Mouse (Mus musculus): ENCODE data around the gene Krt24. TPM values are rescaled to one million over a fixed set of nuclear protein-coding genes. Genes with fewer than 3 reads are reported as not detected.
"Not testable (repeated sequence)": the region's sequence is repeated elsewhere in the genome, so short reads cannot be mapped to it uniquely, and the experiment has no call there.

The Krt24 gene
- polyA plus RNA-seq, 1 experiment: not detected

DNA sequence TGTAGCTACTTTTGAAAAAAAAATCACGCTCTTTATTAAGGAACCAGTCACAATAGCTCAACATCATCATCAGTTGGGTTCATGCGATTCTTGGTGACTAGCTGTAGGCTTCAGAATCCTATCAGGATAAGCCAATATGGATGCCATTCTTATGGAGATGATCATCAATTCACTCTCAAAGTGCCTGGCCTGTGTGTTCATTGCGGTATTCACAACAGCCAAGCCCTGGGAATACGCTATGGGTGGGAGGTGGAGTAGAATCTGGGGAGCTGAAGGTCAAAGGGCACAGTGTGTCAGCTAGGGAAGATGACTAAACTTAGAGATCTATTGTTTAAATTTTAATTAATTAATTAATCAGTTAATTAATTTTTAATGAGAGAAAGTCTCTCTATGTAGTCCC lies 37.1 kb downstream of the Krt24 start:
- Histone ChIP-seq H3K36me3 (ENCODE audit: control insufficient read depth, insufficient read depth) (no peaks in the 10 kb centered on the region), H3K79me2 (ENCODE audit: control insufficient read depth, insufficient read depth) (no peaks in the 10 kb centered on the region), H3K27me3 (ENCODE audit: control insufficient read depth, insufficient read depth, insufficient read length) (peaks cover 36% of the 10 kb centered on the region), H3ac (ENCODE audit: control insufficient read depth, insufficient read length) (no peak overlapping the region), H3K4me2 (ENCODE audit: low read depth) (no peak overlapping the region), H3K4me3 (no peak overlapping the region)
- no peak for TF ChIP-seq USF1 (IDR thresholded peaks at IDR 0.05; ENCODE audit: low read depth)
- TF ChIP-seq SRF (IDR thresholded peaks at IDR 0.05; ENCODE audit: control insufficient read depth, insufficient read length, low read depth): no peak
- TF ChIP-seq MYOG (IDR thresholded peaks at IDR 0.05; ENCODE audit: control insufficient read depth in 1 of 3, insufficient read depth in 1 of 3, insufficient read length in 2 of 3, low read depth in 2 of 3): no peak
- no peak for TF ChIP-seq E2F4 (IDR thresholded peaks at IDR 0.05; ENCODE audit: insufficient read depth)
- TF ChIP-seq MYOD1 (IDR thresholded peaks at IDR 0.05; ENCODE audit: control insufficient read depth in 1 of 3, insufficient read length in 2 of 3, low read depth in 2 of 3): no peak
- TF ChIP-seq MAX (IDR thresholded peaks at IDR 0.05; ENCODE audit: low read depth): no peak
- TF ChIP-seq CEBPB (IDR thresholded peaks at IDR 0.05; ENCODE audit: insufficient read depth, poor library complexity, severe bottlenecking): no peak
- TF ChIP-seq POLR2A (IDR thresholded peaks at IDR 0.05; ENCODE audit: insufficient read length, low read depth): no peak
- TF ChIP-seq POLR2AphosphoS2 (IDR thresholded peaks at IDR 0.05; ENCODE audit: insufficient read length, low read depth): no peak
- TF ChIP-seq REST (IDR thresholded peaks at IDR 0.05; ENCODE audit: insufficient read depth, insufficient read length): no peak
- no peak for TF ChIP-seq TCF3 (IDR thresholded peaks at IDR 0.05; ENCODE audit: insufficient read length, low read depth)
- no peak for TF ChIP-seq TCF12 (IDR thresholded peaks at IDR 0.05; ENCODE audit: insufficient read depth, poor library complexity, severe bottlenecking)

DNA sequence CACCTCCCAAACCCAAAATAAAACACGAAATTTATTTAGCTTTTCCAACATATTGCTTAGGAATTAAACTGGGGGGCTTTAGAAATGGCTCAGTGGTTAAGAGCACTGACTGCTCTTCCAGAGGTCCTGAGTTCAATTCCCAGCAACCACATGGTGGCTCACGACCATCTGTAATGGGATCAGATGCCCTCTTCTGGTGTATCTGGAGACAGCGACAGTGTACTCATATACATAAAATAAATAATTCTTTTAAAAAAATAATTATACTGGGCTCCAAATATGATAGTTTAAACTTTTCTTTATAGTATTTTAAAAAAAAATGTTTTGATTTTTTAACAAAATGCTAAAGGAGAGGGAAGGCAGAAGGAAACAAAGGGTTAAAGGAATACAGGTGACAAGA lies 40.5 kb downstream of the Krt24 start:
- not testable (repeated sequence) for H3K4me3 ChIP-seq; H3K4me2 ChIP-seq (ENCODE audit: low read depth); H3K36me3 ChIP-seq (ENCODE audit: control insufficient read depth, insufficient read depth); H3K79me2 ChIP-seq (ENCODE audit: control insufficient read depth, insufficient read depth); H3ac ChIP-seq (ENCODE audit: control insufficient read depth, insufficient read length)
- peaks cover 38% of the 10 kb centered on the region for H3K27me3 ChIP-seq (ENCODE audit: control insufficient read depth, insufficient read depth, insufficient read length)

DNA sequence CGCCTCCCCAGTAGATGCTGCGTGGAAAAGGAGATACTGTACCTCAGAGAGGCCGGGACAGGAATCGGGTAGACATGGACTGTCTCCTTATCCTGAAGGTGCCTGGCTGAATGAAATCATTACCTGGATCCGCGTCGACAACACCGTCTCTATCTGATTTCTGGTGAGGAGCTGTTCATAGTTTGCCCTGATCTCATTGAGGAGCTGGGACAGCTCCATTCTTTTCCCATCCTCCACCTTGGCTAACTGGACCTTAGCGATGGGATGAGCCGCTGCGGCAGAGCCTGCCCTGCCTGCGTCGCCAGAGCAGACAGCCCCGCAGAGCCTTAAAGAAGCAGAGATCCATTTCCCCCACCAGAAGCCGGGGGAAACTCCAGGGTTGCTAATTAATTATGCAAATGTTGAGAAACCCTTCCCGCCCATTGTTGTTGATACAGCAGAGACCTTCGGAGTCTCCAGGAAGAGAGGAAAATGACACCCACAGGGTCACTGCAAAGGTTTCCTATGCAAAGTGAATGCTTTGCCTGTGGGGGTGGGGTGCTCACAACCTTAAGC lies 41.2 kb downstream of the Krt24 start, which contains the start of gene Krt222:
Gene Krt222 (minus strand): TSS at position 266 of the 555 bp plus-strand sequence.
- H3ac ChIP-seq (ENCODE audit: control insufficient read depth, insufficient read length): no peak within 1 kb of the TSS
- no peak within 1 kb of the TSS for H3K4me3 ChIP-seq
- no peak within 1 kb of the TSS for H3K4me2 ChIP-seq (ENCODE audit: low read depth)
- H3K36me3 ChIP-seq (ENCODE audit: control insufficient read depth, insufficient read depth): no peaks in the 10 kb centered on the region
- H3K27me3 ChIP-seq (ENCODE audit: control insufficient read depth, insufficient read depth, insufficient read length): peaks cover 44% of the 10 kb centered on the region
- H3K79me2 ChIP-seq (ENCODE audit: control insufficient read depth, insufficient read depth): no peaks in the 10 kb centered on the region
- no peak for TF ChIP-seq SRF (IDR thresholded peaks at IDR 0.05; ENCODE audit: control insufficient read depth, insufficient read length, low read depth)
- TF ChIP-seq MYOD1 (IDR thresholded peaks at IDR 0.05; ENCODE audit: control insufficient read depth in 1 of 3, insufficient read length in 2 of 3, low read depth in 2 of 3): no peak
- no peak for TF ChIP-seq POLR2A (IDR thresholded peaks at IDR 0.05; ENCODE audit: insufficient read length, low read depth)
- no peak for TF ChIP-seq REST (IDR thresholded peaks at IDR 0.05; ENCODE audit: insufficient read depth, insufficient read length)
- TF ChIP-seq POLR2AphosphoS2 (IDR thresholded peaks at IDR 0.05; ENCODE audit: insufficient read length, low read depth): no peak
- TF ChIP-seq E2F4 (IDR thresholded peaks at IDR 0.05; ENCODE audit: insufficient read depth): no peak
- TF ChIP-seq CEBPB (IDR thresholded peaks at IDR 0.05; ENCODE audit: insufficient read depth, poor library complexity, severe bottlenecking): no peak
- no peak for TF ChIP-seq TCF3 (IDR thresholded peaks at IDR 0.05; ENCODE audit: insufficient read length, low read depth)
- TF ChIP-seq MYOG (IDR thresholded peaks at IDR 0.05; ENCODE audit: control insufficient read depth in 1 of 3, insufficient read depth in 1 of 3, insufficient read length in 2 of 3, low read depth in 2 of 3): no peak
- TF ChIP-seq TCF12 (IDR thresholded peaks at IDR 0.05; ENCODE audit: insufficient read depth, poor library complexity, severe bottlenecking): no peak
- no peak for TF ChIP-seq USF1 (IDR thresholded peaks at IDR 0.05; ENCODE audit: low read depth)
- TF ChIP-seq MAX (IDR thresholded peaks at IDR 0.05; ENCODE audit: low read depth): no peak

DNA sequence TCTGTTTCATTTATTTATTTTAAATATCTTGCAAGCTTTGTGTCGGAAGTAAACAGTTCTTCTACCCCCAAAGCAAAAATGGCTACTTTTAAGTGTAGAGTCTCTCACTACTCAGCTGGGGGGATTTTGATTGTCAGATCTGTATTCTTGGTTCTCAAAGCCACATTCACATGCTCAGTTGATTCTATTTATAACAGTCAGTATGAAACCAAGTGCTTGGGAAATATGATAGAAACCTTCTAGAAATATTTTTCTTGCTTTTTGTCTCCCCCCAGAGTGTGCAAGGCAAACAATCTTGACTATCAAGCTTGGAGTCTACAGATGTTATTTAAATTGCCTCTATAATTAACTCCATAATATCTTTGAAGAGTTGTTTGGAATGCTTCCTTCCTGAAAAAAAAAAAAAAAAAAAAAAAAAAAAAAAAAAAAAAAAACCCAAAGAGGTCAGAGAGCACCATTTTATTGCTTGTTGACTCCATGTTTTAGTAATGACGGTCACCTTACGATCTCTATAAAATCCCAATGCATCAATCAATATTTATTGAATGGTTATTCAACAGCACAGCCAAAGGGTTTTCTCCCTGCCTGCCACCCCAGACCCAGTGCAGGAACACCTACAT lies 41.8 kb downstream of the Krt24 start:
- no peak overlapping the region for H3K4me3 ChIP-seq
- TF ChIP-seq MYOD1 (IDR thresholded peaks at IDR 0.05; ENCODE audit: control insufficient read depth in 1 of 3, insufficient read length in 2 of 3, low read depth in 2 of 3) (no peak), REST (IDR thresholded peaks at IDR 0.05; ENCODE audit: insufficient read depth, insufficient read length) (no peak), TCF12 (IDR thresholded peaks at IDR 0.05; ENCODE audit: insufficient read depth, poor library complexity, severe bottlenecking) (no peak), TCF3 (IDR thresholded peaks at IDR 0.05; ENCODE audit: insufficient read length, low read depth) (no peak), POLR2AphosphoS2 (IDR thresholded peaks at IDR 0.05; ENCODE audit: insufficient read length, low read depth) (no peak), SRF (IDR thresholded peaks at IDR 0.05; ENCODE audit: control insufficient read depth, insufficient read length, low read depth) (no peak), MYOG (IDR thresholded peaks at IDR 0.05; ENCODE audit: control insufficient read depth in 1 of 3, insufficient read depth in 1 of 3, insufficient read length in 2 of 3, low read depth in 2 of 3) (no peak), POLR2A (IDR thresholded peaks at IDR 0.05; ENCODE audit: insufficient read length, low read depth) (no peak), MAX (IDR thresholded peaks at IDR 0.05; ENCODE audit: low read depth) (no peak), E2F4 (IDR thresholded peaks at IDR 0.05; ENCODE audit: insufficient read depth) (no peak)
- no peak overlapping the region for H3K4me2 ChIP-seq (ENCODE audit: low read depth)
- no peak overlapping the region for H3ac ChIP-seq (ENCODE audit: control insufficient read depth, insufficient read length)
- H3K36me3 ChIP-seq (ENCODE audit: control insufficient read depth, insufficient read depth): no peaks in the 10 kb centered on the region
- peaks cover 44% of the 10 kb centered on the region for H3K27me3 ChIP-seq (ENCODE audit: control insufficient read depth, insufficient read depth, insufficient read length)
- no peaks in the 10 kb centered on the region for H3K79me2 ChIP-seq (ENCODE audit: control insufficient read depth, insufficient read depth)

DNA sequence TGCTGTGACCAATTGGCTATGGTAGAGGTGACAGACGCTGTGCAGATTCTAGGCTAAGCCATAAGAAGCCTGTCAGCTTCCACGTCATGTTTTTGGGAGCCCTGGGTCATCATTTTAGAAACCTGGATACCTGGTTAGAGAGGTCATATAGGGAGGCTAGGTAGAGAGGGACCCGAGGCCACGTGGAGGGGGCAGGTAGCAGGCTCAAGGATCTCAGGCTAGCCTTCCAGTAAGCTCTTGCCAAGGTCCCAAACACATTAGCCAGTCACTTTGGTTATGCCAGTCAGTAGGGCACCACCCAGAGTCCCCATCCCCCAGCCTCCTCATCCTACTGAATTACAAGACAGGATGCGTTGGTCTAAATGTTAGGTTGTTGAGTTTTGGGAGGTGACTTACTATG lies 43.0 kb downstream of the Krt24 start:
- Histone ChIP-seq H3K4me2 (ENCODE audit: low read depth) (no peak overlapping the region), H3K4me3 (no peak overlapping the region), H3K27me3 (ENCODE audit: control insufficient read depth, insufficient read depth, insufficient read length) (peaks cover 49% of the 10 kb centered on the region), H3K79me2 (ENCODE audit: control insufficient read depth, insufficient read depth) (no peaks in the 10 kb centered on the region), H3ac (ENCODE audit: control insufficient read depth, insufficient read length) (no peak overlapping the region), H3K36me3 (ENCODE audit: control insufficient read depth, insufficient read depth) (no peaks in the 10 kb centered on the region)
- TF ChIP-seq MAX (IDR thresholded peaks at IDR 0.05; ENCODE audit: low read depth) (no peak), USF1 (IDR thresholded peaks at IDR 0.05; ENCODE audit: low read depth) (no peak), CEBPB (IDR thresholded peaks at IDR 0.05; ENCODE audit: insufficient read depth, poor library complexity, severe bottlenecking) (no peak), MYOG (IDR thresholded peaks at IDR 0.05; ENCODE audit: control insufficient read depth in 1 of 3, insufficient read depth in 1 of 3, insufficient read length in 2 of 3, low read depth in 2 of 3) (no peak), TCF3 (IDR thresholded peaks at IDR 0.05; ENCODE audit: insufficient read length, low read depth) (no peak), TCF12 (IDR thresholded peaks at IDR 0.05; ENCODE audit: insufficient read depth, poor library complexity, severe bottlenecking) (no peak)
